Mouse (Mus musculus) stomach, embryonic 15.5 days (tissue): ENCODE measurements at regions not wholly inside any gene's neighbourhood (a gene's known extent, or its start where the extent isn't known, plus 50 kb on each side); places are given as distances from the start of the nearest gene placed in this dataset.

ENCODE experiments used
- ATAC-seq: fragments of 200-750 bp; cut with Nextera tagmentation; 2 replicates; pipeline ENCODE4 v1.8.0; 2017; ENCODE audit warnings: low read depth, moderate number of reproducible peaks, moderate TSS enrichment; ENCODE audit not compliant: insufficient read depth, low FRiP score
- H3K27ac ChIP-seq: fragments of 300-500 bp; sonication (generic); 2 replicates; pipeline ENCODE4 v1.5.1; 2015; ENCODE audit warnings: mild to moderate bottlenecking, inconsistent platforms
- H3K27me3 ChIP-seq: fragments of 300-500 bp; sonication (generic); replicated peaks from 2 replicates; pipeline ENCODE4 v1.6.1; 2015; ENCODE audit warnings: inconsistent platforms
- H3K36me3 ChIP-seq: fragments of 300-500 bp; sonication (generic); 2 replicates; pipeline ENCODE4 v1.6.1; 2015; ENCODE audit warnings: inconsistent platforms
- H3K4me1 ChIP-seq: fragments of 300-500 bp; sonication (generic); 2 replicates; pipeline ENCODE4 v1.6.1; 2015; ENCODE audit warnings: inconsistent platforms
- H3K4me2 ChIP-seq: fragments of 300-500 bp; sonication (generic); 2 replicates; pipeline ENCODE4 v1.6.1; 2015; ENCODE audit warnings: mild to moderate bottlenecking, inconsistent platforms
- H3K4me3 ChIP-seq: fragments of 300-500 bp; sonication (generic); replicated peaks from 2 replicates; pipeline ENCODE4 v1.5.1; 2015; ENCODE audit warnings: inconsistent platforms
- H3K9ac ChIP-seq: fragments of 300-500 bp; sonication (generic); 2 replicates; pipeline ENCODE4 v1.6.1; 2015; ENCODE audit warnings: inconsistent platforms
- H3K9me3 ChIP-seq: fragments of 300-500 bp; sonication (generic); 2 replicates; pipeline ENCODE4 v1.6.1; 2016; ENCODE audit warnings: inconsistent platforms
- WGBS: fragments of 180-500 bp; shearing (Covaris S2); methylation state at CpG from one replicate; pipeline ENCODE4 v1.1.7; 2015; 5-methylcytosine and 5-hydroxymethylcytosine counted together

DNA sequence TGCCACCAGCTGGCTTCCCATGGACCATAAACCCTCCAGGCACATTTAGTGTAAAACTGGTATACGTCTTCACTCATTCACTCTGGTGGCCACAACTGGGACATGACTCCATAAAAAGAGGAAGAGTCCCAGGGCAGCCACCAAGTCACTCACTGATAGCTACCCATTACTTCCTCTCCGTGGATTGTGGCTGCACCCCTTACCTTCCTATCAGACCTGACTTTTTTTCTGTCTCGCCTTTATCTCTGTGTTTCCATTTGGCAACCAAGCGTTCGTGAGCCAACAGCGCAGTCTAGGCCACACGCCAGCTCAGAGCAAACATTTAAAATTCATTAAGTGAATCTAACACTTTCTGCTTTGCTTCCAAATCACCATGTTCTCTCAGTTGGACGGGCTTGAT, 53.9 kb upstream of the Slc44a1 start:
- Histone ChIP-seq H3K27me3 (no peaks in the 10 kb centered on the region), H3K36me3 (no peaks in the 10 kb centered on the region), H3K27ac (no peak overlapping the region), H3K4me1 (no peaks in the 10 kb centered on the region), H3K4me2 (no peak overlapping the region), H3K9me3 (no peaks in the 10 kb centered on the region), H3K9ac (no peak overlapping the region), H3K4me3 (no peak overlapping the region)
- WGBS = 74% methylated on average over 8 of the region's 8 CpGs
- no peak for ATAC-seq

GRCm38 (mm10) chr4:53384761-53385160, 55.5 kb upstream of the Slc44a1 start:
- no peaks in the 10 kb centered on the region for H3K4me1 ChIP-seq
- H3K9ac ChIP-seq = no peak overlapping the region
- WGBS = 20% methylated on average over 6 of the region's 6 CpGs
- H3K4me3 ChIP-seq = no peak overlapping the region
- no peaks in the 10 kb centered on the region for H3K27me3 ChIP-seq
- no peaks in the 10 kb centered on the region for H3K36me3 ChIP-seq
- no peak for ATAC-seq
- no peak overlapping the region for H3K27ac ChIP-seq
- peak overlapping the region; percentile 44 for H3K4me2 ChIP-seq
- no peaks in the 10 kb centered on the region for H3K9me3 ChIP-seq

GRCm38 (mm10) chr4:53384104-53384503, 56.1 kb upstream of the Slc44a1 start:
- 65% methylated on average over 6 of the region's 6 CpGs for WGBS
- H3K27ac ChIP-seq = no peak overlapping the region

GRCm38 (mm10) chr4:53382012-53382411, 58.2 kb upstream of the Slc44a1 start:
- Histone ChIP-seq H3K36me3 (no peaks in the 10 kb centered on the region), H3K4me3 (no peak overlapping the region), H3K27ac (no peak overlapping the region), H3K4me2 (no peak overlapping the region), H3K4me1 (no peaks in the 10 kb centered on the region), H3K9ac (no peak overlapping the region), H3K9me3 (no peaks in the 10 kb centered on the region), H3K27me3 (no peaks in the 10 kb centered on the region)
- 69% methylated on average over 4 of the region's 4 CpGs for WGBS
- ATAC-seq = no peak

More at GRCm38 (mm10) chr4:53384104-53384503, 56.1 kb upstream of the Slc44a1 start:
- no peak overlapping the region for H3K9ac ChIP-seq
- no peak for ATAC-seq
- no peaks in the 10 kb centered on the region for H3K4me1 ChIP-seq
- no peak overlapping the region for H3K4me3 ChIP-seq
- no peaks in the 10 kb centered on the region for H3K36me3 ChIP-seq
- no peaks in the 10 kb centered on the region for H3K9me3 ChIP-seq
- H3K27me3 ChIP-seq = no peaks in the 10 kb centered on the region
- no peak overlapping the region for H3K4me2 ChIP-seq

DNA sequence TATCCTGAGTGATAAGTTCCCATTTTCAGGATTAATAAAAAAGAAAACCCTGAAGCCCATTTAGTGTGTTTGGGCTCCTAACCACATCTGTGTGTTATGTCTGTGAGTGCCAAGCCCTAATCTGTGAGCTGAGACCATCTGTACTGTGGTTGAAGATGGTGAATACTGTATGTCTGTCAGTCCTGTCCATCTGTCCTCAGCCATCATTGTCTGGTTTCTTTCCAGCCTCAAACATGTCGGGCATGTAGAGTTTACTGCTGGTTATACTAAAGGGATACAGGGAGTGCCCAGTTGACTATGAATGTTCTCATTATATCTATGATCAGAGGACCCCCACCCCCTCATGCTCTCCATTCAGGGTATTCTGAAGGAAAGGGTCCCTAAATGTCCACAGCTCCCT, 60.4 kb upstream of the Slc44a1 start:
- Histone ChIP-seq H3K36me3 (no peaks in the 10 kb centered on the region), H3K4me2 (no peak overlapping the region), H3K9ac (no peak overlapping the region), H3K4me3 (no peak overlapping the region), H3K4me1 (no peaks in the 10 kb centered on the region), H3K9me3 (no peaks in the 10 kb centered on the region), H3K27me3 (no peaks in the 10 kb centered on the region), H3K27ac (no peak overlapping the region)
- no peak for ATAC-seq
- WGBS = 86% methylated on average over 1 of the region's 1 CpGs

GRCm38 (mm10) chr4:53376995-53377394, 63.2 kb upstream of the Slc44a1 start:
- ATAC-seq = no peak
- Histone ChIP-seq H3K4me2 (no peak overlapping the region), H3K27ac (no peak overlapping the region), H3K36me3 (no peaks in the 10 kb centered on the region), H3K4me1 (no peaks in the 10 kb centered on the region), H3K27me3 (no peaks in the 10 kb centered on the region), H3K9me3 (no peaks in the 10 kb centered on the region), H3K4me3 (no peak overlapping the region), H3K9ac (no peak overlapping the region)
- WGBS = 70% methylated on average over 4 of the region's 4 CpGs

DNA sequence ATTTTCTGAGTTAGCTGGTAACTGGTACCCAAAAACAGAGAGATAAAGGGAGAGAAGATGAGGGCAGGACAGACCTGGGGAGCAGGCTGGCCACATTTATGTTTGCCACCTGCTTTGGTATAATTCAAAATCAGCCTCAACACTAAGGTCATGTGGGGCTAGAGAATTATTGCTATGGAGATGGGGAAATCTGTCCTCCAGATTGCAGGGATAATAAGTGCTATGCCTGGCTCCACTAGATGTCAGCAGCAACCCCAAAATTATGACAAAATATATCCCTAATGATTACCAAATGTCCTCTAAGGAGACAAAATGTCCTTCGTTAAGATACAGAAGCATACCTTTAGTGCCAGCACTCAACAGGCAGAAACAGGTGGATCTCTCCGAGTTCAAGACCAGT, 83.8 kb upstream of the Slc44a1 start:
- Histone ChIP-seq H3K27me3 (no peaks in the 10 kb centered on the region), H3K9ac (no peak overlapping the region), H3K4me2 (no peak overlapping the region), H3K9me3 (no peaks in the 10 kb centered on the region), H3K4me1 (no peaks in the 10 kb centered on the region), H3K27ac (no peak overlapping the region), H3K4me3 (no peak overlapping the region), H3K36me3 (no peaks in the 10 kb centered on the region)
- WGBS = 77% methylated on average over 2 of the region's 2 CpGs
- ATAC-seq = no peak

DNA sequence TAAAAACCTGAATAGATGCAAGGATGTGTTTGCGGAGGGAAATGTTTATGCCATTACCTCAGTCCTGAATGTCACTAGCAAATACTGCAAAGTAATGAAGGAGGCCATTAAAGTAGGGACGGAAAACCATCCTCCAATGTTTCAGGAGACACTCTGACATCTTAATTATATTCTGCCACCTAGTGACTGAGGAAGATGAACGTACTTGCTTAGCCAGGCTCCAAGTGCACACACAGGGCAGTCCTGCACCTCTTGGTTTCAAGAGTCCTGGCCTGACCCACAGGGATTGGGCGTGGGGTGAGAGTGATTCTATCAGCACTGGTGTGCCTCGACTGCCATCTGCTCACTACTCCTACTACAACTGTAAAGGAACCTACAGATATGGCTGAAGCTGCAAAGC, 85.3 kb upstream of the Slc44a1 start:
- H3K9me3 ChIP-seq = no peaks in the 10 kb centered on the region
- H3K36me3 ChIP-seq = no peaks in the 10 kb centered on the region
- H3K27ac ChIP-seq = no peak overlapping the region
- H3K9ac ChIP-seq = no peak overlapping the region
- H3K27me3 ChIP-seq = no peaks in the 10 kb centered on the region
- 26% methylated on average over 5 of the region's 5 CpGs for WGBS
- H3K4me2 ChIP-seq = no peak overlapping the region
- ATAC-seq = no peak
- H3K4me3 ChIP-seq = no peak overlapping the region
- no peaks in the 10 kb centered on the region for H3K4me1 ChIP-seq

DNA sequence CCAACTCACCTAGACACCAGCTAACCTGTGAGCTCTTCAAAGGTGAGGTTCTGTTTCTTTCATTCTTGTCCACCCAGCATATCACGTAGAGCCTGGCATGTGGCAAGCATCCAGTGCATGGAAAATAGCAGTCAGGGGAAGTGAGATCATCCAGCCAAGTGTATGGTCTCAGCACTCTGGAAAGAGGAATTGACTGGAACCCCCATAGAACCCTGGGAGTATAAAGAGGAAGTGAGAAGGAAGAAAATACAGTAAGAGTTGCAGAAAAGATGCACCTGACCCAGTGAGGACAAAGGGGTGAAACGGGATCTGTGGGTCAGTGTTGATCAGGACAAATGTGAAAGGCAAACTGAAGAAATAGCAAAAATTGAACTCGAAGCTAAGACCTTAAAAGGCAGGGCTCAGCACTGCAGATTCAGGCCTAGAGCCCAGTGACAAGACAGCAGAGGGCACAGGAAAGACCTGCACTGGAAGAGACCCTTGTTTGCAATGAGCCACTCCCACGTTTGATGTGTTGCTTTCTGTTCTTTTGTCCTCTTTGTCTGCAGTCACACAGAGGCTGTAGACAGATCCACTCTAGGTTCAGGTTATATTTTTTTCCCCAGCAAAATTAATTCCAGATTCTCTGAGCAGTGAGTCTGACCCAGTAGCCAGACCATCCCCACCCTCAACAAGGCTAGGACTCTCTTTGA, 86.7 kb upstream of the Slc44a1 start:
- ATAC-seq = no peak
- Histone ChIP-seq H3K4me3 (no peak overlapping the region), H3K9me3 (no peaks in the 10 kb centered on the region), H3K9ac (no peak overlapping the region), H3K4me2 (no peak overlapping the region), H3K4me1 (no peaks in the 10 kb centered on the region), H3K27ac (no peak overlapping the region), H3K36me3 (no peaks in the 10 kb centered on the region), H3K27me3 (no peaks in the 10 kb centered on the region)
- WGBS = 47% methylated on average over 4 of the region's 4 CpGs

- ATAC-seq = no peak
- H3K4me2 ChIP-seq = no peak overlapping the region
Observed at GRCm38 (mm10) chr4:53351104-53351607, 89.1 kb upstream of the Slc44a1 start.

GRCm38 (mm10) chr4:53345346-53345745, 94.9 kb upstream of the Slc44a1 start:
- ATAC-seq = no peak
- H3K27ac ChIP-seq = no peak overlapping the region

More at GRCm38 (mm10) chr4:53351104-53351607, 89.1 kb upstream of the Slc44a1 start:
- Histone ChIP-seq H3K4me1 (no peaks in the 10 kb centered on the region), H3K4me3 (no peak overlapping the region), H3K27ac (no peak overlapping the region), H3K9ac (no peak overlapping the region), H3K36me3 (no peaks in the 10 kb centered on the region), H3K9me3 (no peaks in the 10 kb centered on the region), H3K27me3 (no peaks in the 10 kb centered on the region)
- WGBS = 81% methylated on average over 4 of the region's 4 CpGs

DNA sequence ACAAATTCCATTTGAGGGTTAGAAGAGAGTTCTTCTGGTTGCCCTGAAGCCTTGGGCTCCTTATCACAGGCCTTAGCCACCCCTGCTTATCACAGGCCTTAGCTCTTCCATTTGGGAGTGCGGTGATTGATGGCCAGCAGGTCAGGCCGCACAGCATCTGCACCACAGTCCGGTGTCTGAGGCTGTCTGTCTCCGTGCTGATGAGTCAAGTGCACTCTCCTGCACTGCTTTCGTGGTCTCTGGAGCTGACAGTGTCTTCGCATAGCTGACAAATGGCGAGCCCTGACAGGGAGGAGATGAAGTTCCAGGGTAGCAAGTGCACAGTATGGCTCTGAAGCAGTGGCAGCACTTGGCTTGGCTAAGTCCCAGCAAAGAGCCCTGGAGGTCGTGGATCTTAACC, 95.7 kb upstream of the Slc44a1 start:
- H3K27me3 ChIP-seq = no peaks in the 10 kb centered on the region
- H3K4me3 ChIP-seq = no peak overlapping the region
- no peak overlapping the region for H3K27ac ChIP-seq
- no peaks in the 10 kb centered on the region for H3K36me3 ChIP-seq
- 47% methylated on average over 8 of the region's 8 CpGs for WGBS
- 0 out of 2 replicates have a peak, but pooled peaks cover 3% of the 10 kb centered on the region for H3K4me1 ChIP-seq
- no peak overlapping the region for H3K9ac ChIP-seq
- no peak for ATAC-seq
- no peaks in the 10 kb centered on the region for H3K9me3 ChIP-seq
- H3K4me2 ChIP-seq = no peak overlapping the region

More at GRCm38 (mm10) chr4:53345346-53345745, 94.9 kb upstream of the Slc44a1 start:
- Histone ChIP-seq H3K36me3 (no peaks in the 10 kb centered on the region), H3K4me3 (no peak overlapping the region), H3K9me3 (no peaks in the 10 kb centered on the region), H3K4me1 (0 out of 2 replicates have a peak, but pooled peaks cover under 1% of the 10 kb centered on the region), H3K4me2 (no peak overlapping the region), H3K27me3 (no peaks in the 10 kb centered on the region), H3K9ac (no peak overlapping the region)
- WGBS = 91% methylated on average over 4 of the region's 4 CpGs
